Mouse (Mus musculus) MEL (cell line): ENCODE measurements at regions not wholly inside any gene's neighbourhood (a gene's known extent, or its start where the extent isn't known, plus 50 kb on each side); places are given as distances from the start of the nearest gene placed in this dataset.

Experiments used
- DNase-seq: peaks from one replicate; pipeline ENCODE4 v3.0.0; 2011; ENCODE audit warnings: low read depth, low spot score
- H3K27ac ChIP-seq: 2 replicates; pipeline ENCODE4 v1.5.1; 2012; ENCODE audit warnings: low read depth, mild to moderate bottlenecking, control low read depth, low read length, moderate library complexity; ENCODE audit not compliant: control insufficient read depth
- H3K27me3 ChIP-seq, 2 experiments: fragments of 150-350 bp in 1 of 2; sonication (generic) in 1 of 2; 2 replicates each; pipeline ENCODE4 v1.6.1; 2012; ENCODE audit warnings: low read length in 2 of 2, mild to moderate bottlenecking in 2 of 2, improper control_type of control experiment in 1 of 2, moderate library complexity in 1 of 2; ENCODE audit not compliant: insufficient read depth in 2 of 2, control insufficient read depth in 1 of 2
- H3K36me3 ChIP-seq, 2 experiments: 2 replicates each; pipeline ENCODE4 v1.6.1; 2012 to 2014; ENCODE audit warnings: low read length in 2 of 2, improper control_type of control experiment in 1 of 2, inconsistent platforms in 1 of 2, mild to moderate bottlenecking in 1 of 2; ENCODE audit not compliant: insufficient read depth in 2 of 2, control insufficient read depth in 1 of 2
- H3K4me1 ChIP-seq, 2 experiments: fragments of 150-350 bp in 1 of 2; sonication (generic) in 1 of 2; 2 replicates each; pipeline ENCODE4 v1.6.1; 2012; ENCODE audit warnings: low read length in 2 of 2, improper control_type of control experiment in 1 of 2, mild to moderate bottlenecking in 1 of 2; ENCODE audit not compliant: insufficient read depth in 2 of 2, control insufficient read depth in 1 of 2
- H3K4me3 ChIP-seq, 2 experiments: fragments of 150-350 bp in 1 of 2; sonication (generic) in 1 of 2; 2 replicates each; pipeline ENCODE4 v1.5.1; 2012; ENCODE audit warnings: low read depth in 2 of 2, low read length in 2 of 2, mild to moderate bottlenecking in 2 of 2, moderate library complexity in 2 of 2, control low read depth in 1 of 2, improper control_type of control experiment in 1 of 2; ENCODE audit not compliant: control insufficient read depth in 1 of 2, insufficient read depth in 1 of 2
- H3K79me2 ChIP-seq: 2 replicates; pipeline ENCODE4 v1.6.1; 2012; ENCODE audit warnings: mild to moderate bottlenecking, low read length, moderate library complexity; ENCODE audit not compliant: control insufficient read depth, poor library complexity, insufficient read depth
- H3K9ac ChIP-seq: 2 replicates; pipeline ENCODE4 v1.6.1; 2012; ENCODE audit warnings: low read depth, mild to moderate bottlenecking, control low read depth, low read length, moderate library complexity; ENCODE audit not compliant: control insufficient read depth, poor library complexity, severe bottlenecking
- H3K9me3 ChIP-seq: fragments of 150-350 bp; sonication (generic); replicated peaks from 2 replicates; pipeline ENCODE4 v1.6.1; 2012; ENCODE audit warnings: mild to moderate bottlenecking, low read length, improper control_type of control experiment, moderate library complexity; ENCODE audit not compliant: insufficient read depth
- BHLHE40 ChIP-seq: IDR thresholded peaks from 2 replicates; pipeline ENCODE4 v1.6.1; 2012; ENCODE audit warnings: low read depth, mild to moderate bottlenecking, inconsistent platforms, low read length, improper control_type of control experiment, borderline replicate concordance
- CHD1 ChIP-seq: IDR thresholded peaks from 2 replicates; pipeline ENCODE4 v1.6.1; 2012; ENCODE audit warnings: low read depth, mild to moderate bottlenecking, inconsistent platforms, low read length, improper control_type of control experiment
- CTCF ChIP-seq, 3 experiments: IDR thresholded peaks in 2 of 3; conservative IDR thresholded peaks in 1 of 3; 2 replicates each; pipeline ENCODE4 v1.5.1; 2011 to 2012; ENCODE audit warnings: low read length in 3 of 3, low read depth in 2 of 3, mild to moderate bottlenecking in 2 of 3, improper control_type of control experiment in 1 of 3, inconsistent platforms in 1 of 3, mixed read lengths in 1 of 3, moderate library complexity in 1 of 3; ENCODE audit not compliant: control insufficient read depth in 1 of 3, insufficient read depth in 1 of 3, poor library complexity in 1 of 3, severe bottlenecking in 1 of 3
- E2F4 ChIP-seq: IDR thresholded peaks from 2 replicates; pipeline ENCODE4 v1.6.1; 2011; ENCODE audit warnings: low read depth, low read length, improper control_type of control experiment, borderline replicate concordance
- ETS1 ChIP-seq: IDR thresholded peaks from 2 replicates; pipeline ENCODE4 v1.6.1; 2012; ENCODE audit warnings: low read depth, mild to moderate bottlenecking, inconsistent platforms, low read length, improper control_type of control experiment, moderate library complexity
- HCFC1 ChIP-seq: IDR thresholded peaks from 2 replicates; pipeline ENCODE4 v1.6.1; 2012; ENCODE audit warnings: low read depth, mild to moderate bottlenecking, inconsistent platforms, low read length, improper control_type of control experiment, moderate library complexity
- JUND ChIP-seq: IDR thresholded peaks from 2 replicates; pipeline ENCODE4 v1.6.1; 2011; ENCODE audit warnings: low read depth, mild to moderate bottlenecking, improper control_type of control experiment, low read length
- MAFK ChIP-seq: IDR thresholded peaks from 2 replicates; pipeline ENCODE4 v1.6.1; 2011; ENCODE audit warnings: low read depth, mild to moderate bottlenecking, low read length, improper control_type of control experiment, borderline replicate concordance
- MAX ChIP-seq: IDR thresholded peaks from 2 replicates; pipeline ENCODE4 v1.6.1; 2011; ENCODE audit warnings: low read length, improper control_type of control experiment
- MAZ ChIP-seq: IDR thresholded peaks from 2 replicates; pipeline ENCODE4 v1.6.1; 2012; ENCODE audit warnings: low read depth, mild to moderate bottlenecking, inconsistent platforms, low read length, improper control_type of control experiment
- MEF2A ChIP-seq: IDR thresholded peaks from 2 replicates; pipeline ENCODE4 v1.6.1; 2014; ENCODE audit warnings: low read depth, mild to moderate bottlenecking, inconsistent platforms, low read length, improper control_type of control experiment; ENCODE audit not compliant: poor library complexity, insufficient replicate concordance, severe bottlenecking; ENCODE audit errors: extremely low read depth
- MXI1 ChIP-seq: IDR thresholded peaks from 2 replicates; pipeline ENCODE4 v1.6.1; 2011; ENCODE audit warnings: mild to moderate bottlenecking, low read depth, low read length, improper control_type of control experiment
- MYB ChIP-seq: IDR thresholded peaks from 2 replicates; pipeline ENCODE4 v1.6.1; 2011; ENCODE audit warnings: mild to moderate bottlenecking, low read depth, low read length, improper control_type of control experiment
- NELFE ChIP-seq: IDR thresholded peaks from 2 replicates; pipeline ENCODE4 v1.6.1; 2011; ENCODE audit warnings: low read depth, low read length, improper control_type of control experiment
- NRF1 ChIP-seq: IDR thresholded peaks from 2 replicates; pipeline ENCODE4 v1.6.1; 2014; ENCODE audit warnings: low read depth, mild to moderate bottlenecking, inconsistent platforms, low read length, improper control_type of control experiment, moderate library complexity; ENCODE audit not compliant: poor library complexity, insufficient read depth, severe bottlenecking
- POLR2AphosphoS2 ChIP-seq: IDR thresholded peaks from 2 replicates; pipeline ENCODE4 v1.6.1; 2011; ENCODE audit warnings: low read length, improper control_type of control experiment
- RAD21 ChIP-seq: IDR thresholded peaks from 2 replicates; pipeline ENCODE4 v1.6.1; 2011; ENCODE audit warnings: mild to moderate bottlenecking, low read depth, low read length, improper control_type of control experiment
- RCOR1 ChIP-seq: IDR thresholded peaks from 2 replicates; pipeline ENCODE4 v1.6.1; 2012; ENCODE audit warnings: low read depth, mild to moderate bottlenecking, inconsistent platforms, low read length, improper control_type of control experiment
- TAL1 ChIP-seq: IDR thresholded peaks from 2 replicates; pipeline ENCODE4 v1.6.1; 2012; ENCODE audit warnings: mild to moderate bottlenecking, inconsistent platforms, low read length, moderate library complexity, mixed read lengths
- TBP ChIP-seq: IDR thresholded peaks from 2 replicates; pipeline ENCODE4 v1.8.0; 2011; ENCODE audit warnings: low read depth, low read length, improper control_type of control experiment
- USF1 ChIP-seq: IDR thresholded peaks from 2 replicates; pipeline ENCODE4 v1.6.1; 2014; ENCODE audit warnings: low read depth, mild to moderate bottlenecking, inconsistent platforms, low read length, improper control_type of control experiment, moderate library complexity
- USF2 ChIP-seq, 2 experiments: IDR thresholded peaks; 2 replicates each; pipeline ENCODE4 v1.6.1; 2011 to 2012; ENCODE audit warnings: improper control_type of control experiment in 2 of 2, low read length in 2 of 2, borderline replicate concordance in 1 of 2, inconsistent platforms in 1 of 2, low read depth in 1 of 2, mild to moderate bottlenecking in 1 of 2; ENCODE audit not compliant: insufficient read depth in 1 of 2
- ZMIZ1 ChIP-seq: IDR thresholded peaks from 2 replicates; pipeline ENCODE4 v1.6.1; 2012; ENCODE audit warnings: low read depth, mild to moderate bottlenecking, inconsistent platforms, low read length, improper control_type of control experiment, moderate library complexity

DNA sequence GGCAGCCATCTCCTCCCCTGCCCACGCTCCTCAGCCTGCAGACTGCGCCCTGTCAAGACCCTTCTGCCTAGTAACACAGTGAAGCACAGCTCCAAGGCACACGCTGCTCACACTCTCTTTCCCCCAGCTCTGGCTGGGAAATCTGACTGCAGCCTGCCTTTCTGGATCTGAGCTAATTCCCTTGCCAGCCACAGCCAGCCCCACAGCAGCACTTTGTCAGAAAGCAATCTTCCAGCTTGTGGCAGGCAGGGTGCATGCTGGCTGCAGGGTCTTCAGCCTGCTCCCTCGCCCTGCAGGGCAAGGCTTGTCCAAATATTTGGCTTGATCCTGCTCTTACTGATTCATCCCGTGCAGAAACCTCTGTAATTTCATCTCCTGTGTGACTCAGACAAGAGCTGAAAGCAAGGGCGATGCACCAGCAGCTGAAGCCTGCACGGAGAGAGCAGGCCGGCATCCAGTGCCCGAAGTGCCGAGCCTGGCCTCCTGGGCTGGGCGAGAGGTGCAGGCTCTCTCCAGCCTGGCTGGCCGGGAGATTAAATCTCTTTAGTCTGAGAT is 70.4 kb upstream of the Mef2a start:
- DNase-seq = no peak
- TF ChIP-seq MEF2A (no peak), MAFK (no peak), NELFE (no peak), MAZ (no peak), RCOR1 (no peak), ETS1 (no peak), NRF1 (no peak), ZMIZ1 (no peak), MYB (no peak), USF1 (no peak), E2F4 (no peak), TBP (no peak), POLR2AphosphoS2 (no peak), MAX (no peak), HCFC1 (no peak), RAD21 (no peak), JUND (no peak)
- Histone ChIP-seq H3K79me2 (no peaks in the 10 kb centered on the region), H3K27me3 (0 out of 4 replicates have a peak, but pooled peaks cover 2% of the 10 kb centered on the region in 2 experiments), H3K4me3 (no peak overlapping the region), H3K36me3 (peaks cover 0 to 10% of the 10 kb centered on the region in 2 experiments; a peak in 2 of 4 replicates), H3K4me1 (peaks cover 0 to 15% of the 10 kb centered on the region in 2 experiments; a peak in 2 of 4 replicates), H3K9ac (no peak overlapping the region), H3K27ac (no peak overlapping the region), H3K9me3 (no peaks in the 10 kb centered on the region)

DNA sequence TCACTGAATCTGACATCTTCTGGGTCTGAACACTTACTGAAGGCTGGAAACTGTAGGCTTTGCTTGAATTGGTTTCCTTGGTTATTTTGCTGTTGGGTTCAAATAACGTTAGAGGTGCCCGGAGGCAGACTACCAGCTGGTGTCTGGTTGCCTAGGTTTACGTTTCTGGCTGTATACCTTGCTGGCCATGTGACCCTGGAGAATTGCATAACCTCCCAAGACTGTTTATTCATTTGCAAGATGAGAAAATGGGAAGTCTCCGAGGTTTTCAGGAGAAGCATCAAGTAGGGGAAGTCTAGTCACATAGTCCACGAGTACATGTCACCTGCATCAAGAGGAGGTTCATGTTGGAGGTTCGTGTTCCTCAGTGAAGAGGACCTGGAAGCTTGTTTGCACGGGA is 69.6 kb upstream of the Mef2a start:
- no peaks in the 10 kb centered on the region for H3K79me2 ChIP-seq
- H3K9me3 ChIP-seq = no peaks in the 10 kb centered on the region
- 0 out of 4 replicates have a peak, but pooled peaks cover 2% of the 10 kb centered on the region in 2 experiments for H3K27me3 ChIP-seq
- no peak for TF ChIP-seq CTCF (IDR thresholded peaks at IDR 0.05 in 2 of 3, conservative IDR thresholded peaks at IDR 0.05 in 1 of 3; ENCODE audit: control insufficient read depth in 1 of 3, insufficient read depth in 1 of 3, low read depth in 2 of 3, low read length in 3 of 3, poor library complexity in 1 of 3, severe bottlenecking in 1 of 3)
- TF ChIP-seq MEF2A = no peak
- no peak for TF ChIP-seq CHD1
- TF ChIP-seq RAD21 = no peak
- TF ChIP-seq ZMIZ1 = no peak
- no peak for TF ChIP-seq TAL1
- no peak for TF ChIP-seq JUND
- no peak for TF ChIP-seq MXI1
- TF ChIP-seq USF2 (IDR thresholded peaks at IDR 0.05; ENCODE audit: borderline replicate concordance in 1 of 2, insufficient read depth in 1 of 2, low read depth in 1 of 2, low read length in 2 of 2) = no peak
- no peak for TF ChIP-seq NRF1
- TF ChIP-seq MAX = no peak
- TF ChIP-seq RCOR1 = no peak
- TF ChIP-seq ETS1 = no peak
- TF ChIP-seq BHLHE40 = no peak
- TF ChIP-seq, all 39 proteins: peak for 0
- H3K9ac ChIP-seq = no peak overlapping the region
- no peak overlapping the region for H3K4me3 ChIP-seq
- H3K4me1 ChIP-seq = peaks cover 0 to 15% of the 10 kb centered on the region in 2 experiments; a peak in 2 of 4 replicates
- DNase-seq = no peak
- peaks cover 0 to 10% of the 10 kb centered on the region in 2 experiments; a peak in 2 of 4 replicates for H3K36me3 ChIP-seq
- no peak overlapping the region for H3K27ac ChIP-seq
